Mouse (Mus musculus): ENCODE data around the gene Ano6. TPM values are rescaled to one million over a fixed set of nuclear protein-coding genes. Genes with fewer than 3 reads are reported as not detected.
A peak's percentile ranks its signal among the peaks of the same experiment; 100 is the strongest.

The Ano6 gene
- polyA plus RNA-seq, 1 experiment, result 22.8 TPM

GRCm38 (mm10) chr15:95774674-95775414 lies 15.8 kb upstream of the Ano6 start:
- WGBS, result 95% methylated on average over 9 of the region's 9 CpGs
- H3K27ac ChIP-seq (ENCODE audit: insufficient read depth, low read length), result no peak overlapping the region
- H3K4me3 ChIP-seq (ENCODE audit: extremely low read depth, insufficient read depth, insufficient read length), result no peak overlapping the region
- DNase-seq (ENCODE audit: low read depth in 1 of 2, low spot score in 2 of 2), result no peak
- TF ChIP-seq POLR2A (IDR thresholded peaks at IDR 0.05; ENCODE audit: low read depth, low read length) (no peak), CTCF (IDR thresholded peaks at IDR 0.05; ENCODE audit: extremely low read depth, insufficient read depth, insufficient read length, insufficient replicate concordance) (no peak)
- no peaks in the 10 kb centered on the region for H3K27me3 ChIP-seq (ENCODE audit: control insufficient read depth, insufficient read depth, low read length)
- H3K36me3 ChIP-seq (ENCODE audit: control insufficient read depth, insufficient read depth, low read length), result no peaks in the 10 kb centered on the region
- H3K4me1 ChIP-seq (ENCODE audit: control insufficient read depth, insufficient read depth, insufficient read length), result no peaks in the 10 kb centered on the region

GRCm38 (mm10) chr15:95777743-95778142 lies 12.9 kb upstream of the Ano6 start:
- no peak for TF ChIP-seq POLR2A (IDR thresholded peaks at IDR 0.05; ENCODE audit: low read depth, low read length)
- no peak for TF ChIP-seq CTCF (IDR thresholded peaks at IDR 0.05; ENCODE audit: extremely low read depth, insufficient read depth, insufficient read length, insufficient replicate concordance)
- WGBS, result 81% methylated on average over 2 of the region's 2 CpGs
- H3K27me3 ChIP-seq (ENCODE audit: control insufficient read depth, insufficient read depth, low read length), result no peaks in the 10 kb centered on the region
- no peaks in the 10 kb centered on the region for H3K4me1 ChIP-seq (ENCODE audit: control insufficient read depth, insufficient read depth, insufficient read length)
- no peak overlapping the region for H3K27ac ChIP-seq (ENCODE audit: insufficient read depth, low read length)
- no peaks in the 10 kb centered on the region for H3K36me3 ChIP-seq (ENCODE audit: control insufficient read depth, insufficient read depth, low read length)
- DNase-seq (ENCODE audit: low read depth in 1 of 2, low spot score in 2 of 2), result no peak
- H3K4me3 ChIP-seq (ENCODE audit: extremely low read depth, insufficient read depth, insufficient read length), result no peak overlapping the region

- H3K4me1 ChIP-seq (ENCODE audit: control insufficient read depth, insufficient read depth, insufficient read length), result no peaks in the 10 kb centered on the region
- no peaks in the 10 kb centered on the region for H3K36me3 ChIP-seq (ENCODE audit: control insufficient read depth, insufficient read depth, low read length)
- no peak overlapping the region for H3K4me3 ChIP-seq (ENCODE audit: extremely low read depth, insufficient read depth, insufficient read length)
- no peak overlapping the region for H3K27ac ChIP-seq (ENCODE audit: insufficient read depth, low read length)
- WGBS, result 51% methylated on average over 4 of the region's 4 CpGs
- TF ChIP-seq POLR2A (IDR thresholded peaks at IDR 0.05; ENCODE audit: low read depth, low read length) (no peak), CTCF (IDR thresholded peaks at IDR 0.05; ENCODE audit: extremely low read depth, insufficient read depth, insufficient read length, insufficient replicate concordance) (no peak)
- no peaks in the 10 kb centered on the region for H3K27me3 ChIP-seq (ENCODE audit: control insufficient read depth, insufficient read depth, low read length)
- no peak for DNase-seq (ENCODE audit: low read depth in 1 of 2, low spot score in 2 of 2)
Measured at GRCm38 (mm10) chr15:95778710-95779109, 11.9 kb upstream of the Ano6 start.

DNA sequence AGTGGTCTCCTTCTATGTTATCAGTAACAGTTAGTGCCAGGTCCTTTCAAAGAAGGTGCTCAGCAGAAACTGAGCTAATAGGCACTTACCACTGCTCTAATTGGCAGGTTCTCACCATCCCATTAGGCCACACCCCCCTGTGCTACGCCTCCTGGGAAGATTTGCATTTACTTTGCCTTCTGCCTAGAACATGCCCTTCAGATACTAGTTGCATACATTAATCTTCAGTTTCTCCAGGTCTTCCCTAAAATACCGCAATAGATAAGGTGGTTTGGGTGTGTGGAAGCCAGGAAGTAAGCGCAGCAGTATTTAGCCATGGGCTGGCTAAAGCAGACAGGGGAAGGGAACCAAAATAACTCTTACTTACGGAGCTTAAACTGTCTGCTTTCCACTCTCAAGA lies 4.0 kb upstream of the Ano6 start:
- TF ChIP-seq CTCF (IDR thresholded peaks at IDR 0.05; ENCODE audit: extremely low read depth, insufficient read depth, insufficient read length, insufficient replicate concordance) (no peak), POLR2A (IDR thresholded peaks at IDR 0.05; ENCODE audit: low read depth, low read length) (no peak)
- DNase-seq (ENCODE audit: low read depth in 1 of 2, low spot score in 2 of 2), result no peak
- Histone ChIP-seq H3K4me3 (ENCODE audit: extremely low read depth, insufficient read depth, insufficient read length) (no peak overlapping the region), H3K36me3 (ENCODE audit: control insufficient read depth, insufficient read depth, low read length) (no peaks in the 10 kb centered on the region), H3K27ac (ENCODE audit: insufficient read depth, low read length) (no peak overlapping the region), H3K27me3 (ENCODE audit: control insufficient read depth, insufficient read depth, low read length) (no peaks in the 10 kb centered on the region), H3K4me1 (ENCODE audit: control insufficient read depth, insufficient read depth, insufficient read length) (no peaks in the 10 kb centered on the region; the same call in 1 of the 2 replicates)
- WGBS, result 90% methylated on average over 4 of the region's 4 CpGs

GRCm38 (mm10) chr15:95787578-95787977 lies 3.1 kb upstream of the Ano6 start:
- DNase-seq (ENCODE audit: low read depth in 1 of 2, low spot score in 2 of 2), result no peak
- 68% methylated on average over 3 of the region's 3 CpGs for WGBS
- H3K36me3 ChIP-seq (ENCODE audit: control insufficient read depth, insufficient read depth, low read length), result no peaks in the 10 kb centered on the region
- H3K4me3 ChIP-seq (ENCODE audit: extremely low read depth, insufficient read depth, insufficient read length), result no peak overlapping the region
- no peak overlapping the region for H3K27ac ChIP-seq (ENCODE audit: insufficient read depth, low read length)
- TF ChIP-seq CTCF (IDR thresholded peaks at IDR 0.05; ENCODE audit: extremely low read depth, insufficient read depth, insufficient read length, insufficient replicate concordance) (peak; percentile 33; the same call in 1 of the 2 replicates), POLR2A (IDR thresholded peaks at IDR 0.05; ENCODE audit: low read depth, low read length) (no peak)
- H3K4me1 ChIP-seq (ENCODE audit: control insufficient read depth, insufficient read depth, insufficient read length), result peaks cover 2% of the 10 kb centered on the region; the same call in 1 of the 2 replicates
- H3K27me3 ChIP-seq (ENCODE audit: control insufficient read depth, insufficient read depth, low read length), result no peaks in the 10 kb centered on the region

DNA sequence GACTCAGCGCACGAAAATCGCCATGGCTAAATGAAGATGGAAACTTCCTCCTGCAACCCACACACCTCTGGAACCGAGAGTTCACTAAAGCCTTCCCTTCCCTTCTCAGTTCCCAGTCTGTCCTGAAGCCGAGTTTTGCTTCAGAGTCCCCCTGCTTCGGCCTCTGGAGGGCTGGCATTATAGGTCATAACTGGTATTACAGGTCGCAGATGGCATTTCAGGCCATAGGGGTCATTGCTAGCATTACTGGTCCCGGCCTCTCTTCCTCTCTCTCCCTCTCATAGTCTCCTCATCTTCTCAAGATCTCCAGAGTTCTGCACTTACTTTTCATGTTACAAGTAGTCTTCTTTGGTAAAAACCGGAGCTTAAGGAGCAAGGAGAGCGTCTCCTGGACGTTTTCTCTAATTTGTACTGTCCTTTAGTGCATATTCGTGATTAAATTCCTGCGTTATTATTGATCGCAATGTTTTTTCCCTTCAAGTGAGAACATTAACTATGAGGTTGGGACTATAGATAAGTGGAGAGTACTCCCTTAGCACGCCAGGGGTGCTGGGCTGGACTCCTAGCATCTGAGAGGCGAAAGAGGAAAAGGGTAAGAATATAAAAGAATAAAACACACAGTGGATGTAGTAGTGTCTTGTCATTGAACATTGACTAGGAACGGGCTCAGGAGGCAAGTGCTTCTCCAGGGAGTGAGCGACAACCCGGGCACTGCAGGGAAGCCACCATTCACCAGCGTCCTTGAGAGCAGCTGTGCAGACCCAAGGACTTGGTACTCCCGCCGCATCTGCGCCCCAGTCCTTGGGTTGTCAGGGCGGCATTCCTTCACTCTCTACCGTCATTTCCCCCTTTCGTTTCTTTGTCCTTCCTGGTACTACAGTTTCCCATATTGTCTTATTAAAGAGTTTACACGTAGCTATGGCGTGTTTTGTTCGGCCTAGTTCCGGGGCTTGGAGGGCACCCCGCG lies 798 bp upstream of the Ano6 start:
- Histone ChIP-seq H3K4me1 (ENCODE audit: control insufficient read depth, insufficient read depth, insufficient read length) (peaks cover 7% of the 10 kb centered on the region; the same call in 1 of the 2 replicates), H3K36me3 (ENCODE audit: control insufficient read depth, insufficient read depth, low read length) (no peaks in the 10 kb centered on the region), H3K4me3 (ENCODE audit: extremely low read depth, insufficient read depth, insufficient read length) (peak overlapping the region; percentile 67), H3K27me3 (ENCODE audit: control insufficient read depth, insufficient read depth, low read length) (no peaks in the 10 kb centered on the region), H3K27ac (ENCODE audit: insufficient read depth, low read length) (peak overlapping the region; percentile 85)
- TF ChIP-seq CTCF (IDR thresholded peaks at IDR 0.05; ENCODE audit: extremely low read depth, insufficient read depth, insufficient read length, insufficient replicate concordance), result no peak
- no peak for TF ChIP-seq POLR2A (IDR thresholded peaks at IDR 0.05; ENCODE audit: low read depth, low read length)
- DNase-seq (ENCODE audit: low read depth in 1 of 2, low spot score in 2 of 2), result peak in 1 of 2 experiments; percentile 21
- 36% methylated on average over 32 of the region's 32 CpGs for WGBS

Data from spleen, adult 2 months (tissue).